Mouse (Mus musculus) kidney, postnatal 4 days (tissue): ENCODE measurements around the gene Tiparp.

Experiments used
- DNase-seq, 2 experiments: peaks; one replicate each; pipeline ENCODE4 v3.0.0; 2021; ENCODE audit warnings: mixed read lengths in 2 of 2

The Tiparp gene

GRCm38 (mm10) chr3:65585291-65585690 lies 57.1 kb downstream of the Tiparp start:
- no peak for DNase-seq

- no peak for DNase-seq
Observed at GRCm38 (mm10) chr3:65585823-65586482, 57.7 kb downstream of the Tiparp start.

- peak; percentile 50 to 69 for DNase-seq
Observed at GRCm38 (mm10) chr3:65586483-65586905, 58.3 kb downstream of the Tiparp start.

- no peak for DNase-seq
Observed at GRCm38 (mm10) chr3:65586966-65587365, 58.8 kb downstream of the Tiparp start.

GRCm38 (mm10) chr3:65588424-65588823 lies 60.2 kb downstream of the Tiparp start:
- DNase-seq, result no peak

- no peak for DNase-seq
Observed at GRCm38 (mm10) chr3:65592850-65593249, 64.6 kb downstream of the Tiparp start.

- DNase-seq, result no peak
Observed at GRCm38 (mm10) chr3:65594493-65594892, 66.3 kb downstream of the Tiparp start.

GRCm38 (mm10) chr3:65595196-65595595 lies 67.0 kb downstream of the Tiparp start:
- DNase-seq, result no peak

- DNase-seq, result no peak
Observed at GRCm38 (mm10) chr3:65598071-65598830, 70.0 kb downstream of the Tiparp start.

GRCm38 (mm10) chr3:65599151-65599550 lies 70.9 kb downstream of the Tiparp start:
- no peak for DNase-seq

- DNase-seq, result no peak
Observed at GRCm38 (mm10) chr3:65601291-65602050, 73.3 kb downstream of the Tiparp start.

- DNase-seq, result no peak
Observed at GRCm38 (mm10) chr3:65603392-65604055, 75.3 kb downstream of the Tiparp start.
